Mouse (Mus musculus) frontal cortex, postnatal 10 days (tissue): Measurements from ENCODE around the gene Ttc7b.
A peak's percentile ranks its signal among the peaks of the same experiment; 100 is the strongest.

Experiments used
- DNase-seq, 2 experiments: peaks; one replicate each; pipeline ENCODE4 v3.0.0; 2022; ENCODE audit warnings: low spot score in 2 of 2, mixed read lengths in 1 of 2

The Ttc7b gene

DNA sequence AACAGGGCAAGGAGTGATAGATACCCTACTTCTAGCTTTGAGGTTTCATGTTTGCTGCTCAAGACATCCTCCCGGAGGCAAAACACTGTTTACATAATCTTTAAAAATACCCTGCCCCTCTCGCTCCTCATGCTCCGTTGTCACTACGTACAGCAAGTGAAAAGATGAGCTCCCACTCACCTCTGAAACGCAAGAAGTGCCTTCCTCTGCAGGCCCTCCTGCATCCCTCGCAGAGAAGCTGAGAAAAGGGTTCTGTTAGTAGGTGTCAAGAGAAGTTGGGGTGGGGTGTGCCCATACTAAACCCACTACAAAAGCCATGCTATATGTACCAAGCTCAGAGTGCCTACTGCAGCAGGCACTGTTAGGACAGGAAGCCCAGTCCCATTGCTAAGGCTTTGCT is 138.7 kb downstream of the Ttc7b start:
- no peak for DNase-seq

GRCm38 (mm10) chr12:100380697-100381291 is 139.8 kb downstream of the Ttc7b start:
- no peak for DNase-seq

DNA sequence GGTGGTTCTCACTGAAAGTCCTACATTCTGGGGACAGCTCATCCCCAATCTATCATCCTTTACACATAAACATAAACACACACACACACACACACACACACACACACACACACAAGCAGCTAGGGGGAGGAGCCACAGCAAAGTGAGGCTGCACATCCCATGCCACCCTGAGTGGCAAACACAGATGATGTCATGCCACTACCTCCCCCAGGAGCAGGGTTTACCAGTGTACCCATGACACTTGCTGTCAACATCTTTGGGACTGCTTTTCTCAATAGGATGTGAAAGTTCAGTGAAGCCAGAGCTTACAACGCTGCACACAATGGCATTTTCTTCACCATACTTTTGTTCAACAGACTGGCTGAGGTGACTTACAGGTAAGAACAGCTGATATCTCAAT is 140.8 kb downstream of the Ttc7b start:
- DNase-seq: no peak

GRCm38 (mm10) chr12:100378266-100378665 is 142.4 kb downstream of the Ttc7b start:
- DNase-seq: no peak

GRCm38 (mm10) chr12:100377791-100378190 is 142.8 kb downstream of the Ttc7b start:
- no peak for DNase-seq

GRCm38 (mm10) chr12:100375801-100376200 is 144.8 kb downstream of the Ttc7b start:
- DNase-seq: no peak

DNA sequence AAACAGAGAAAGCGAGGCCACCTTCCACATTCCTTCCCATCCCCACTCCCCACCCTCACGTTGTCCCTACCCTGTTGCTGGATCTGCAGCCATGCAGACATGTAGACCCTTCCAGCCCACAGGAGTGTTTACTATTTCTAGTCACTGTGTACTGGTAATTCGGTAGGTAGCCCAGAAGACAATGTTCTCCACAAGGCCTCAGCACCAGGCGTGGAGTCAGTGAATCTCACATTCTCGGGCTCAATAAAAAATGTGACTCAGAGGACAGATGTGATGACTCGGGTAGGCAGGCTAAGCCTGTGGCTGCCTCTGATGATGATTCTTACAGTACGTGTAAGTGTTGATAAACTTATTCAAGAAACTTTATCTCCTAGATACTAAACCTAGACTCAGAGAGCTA is 147.8 kb downstream of the Ttc7b start:
- no peak for DNase-seq

- no peak for DNase-seq
Measured at GRCm38 (mm10) chr12:100372015-100372414, 148.6 kb downstream of the Ttc7b start.

- no peak for DNase-seq
Measured at GRCm38 (mm10) chr12:100369786-100370185, 150.8 kb downstream of the Ttc7b start.

DNA sequence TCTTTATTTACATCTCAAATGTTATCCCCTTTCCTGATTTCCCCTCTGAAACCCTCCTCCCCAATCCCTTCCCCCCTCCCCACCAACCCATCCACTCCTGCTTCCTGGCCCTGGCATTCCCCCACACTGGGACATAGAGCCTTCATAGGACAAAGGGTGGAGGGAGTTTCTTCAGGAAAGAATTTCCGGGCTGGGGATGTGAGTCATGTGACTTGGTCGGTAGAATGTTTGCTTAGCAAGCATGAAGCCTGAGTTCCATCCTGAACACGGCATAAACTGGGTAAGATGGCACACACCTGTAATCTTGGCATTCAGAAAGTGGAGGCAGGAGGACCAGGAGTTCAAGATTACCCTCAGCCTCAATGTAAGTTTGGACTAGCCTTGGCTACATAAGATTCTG is 151.4 kb downstream of the Ttc7b start:
- DNase-seq: no peak

- DNase-seq: peak in 1 of 2 experiments; percentile 55
Measured at GRCm38 (mm10) chr12:100361330-100361729, 159.3 kb downstream of the Ttc7b start.

DNA sequence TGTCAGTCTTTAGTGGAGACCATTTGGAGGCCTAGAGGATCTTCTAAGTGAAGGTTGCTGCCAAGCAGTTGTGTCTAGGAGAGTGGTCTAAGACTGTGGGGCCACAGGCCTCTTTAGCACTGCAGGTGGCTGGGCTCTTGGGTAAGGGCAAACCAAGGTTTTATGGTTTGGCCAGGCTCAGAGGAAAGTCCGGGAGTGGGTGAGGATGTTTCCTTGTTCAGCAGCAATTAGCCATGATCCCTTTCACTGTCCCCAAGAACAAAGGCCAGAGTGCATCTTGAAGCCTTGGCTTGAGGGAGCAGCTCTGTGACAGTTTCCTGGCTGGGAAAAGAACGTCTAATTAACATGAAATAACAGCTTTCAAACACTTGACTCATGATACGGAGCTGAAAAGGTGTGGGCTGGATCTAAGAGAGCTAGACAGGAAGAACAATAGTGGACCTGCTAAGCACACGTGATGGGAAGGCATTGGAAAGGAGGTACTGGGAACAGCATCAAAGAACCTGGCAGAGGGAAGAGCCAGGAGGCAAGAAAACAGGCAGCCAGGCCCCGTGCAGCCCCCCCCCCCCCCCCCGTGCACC is 162.5 kb downstream of the Ttc7b start:
- no peak for DNase-seq

GRCm38 (mm10) chr12:100356407-100356806 is 164.2 kb downstream of the Ttc7b start:
- DNase-seq: no peak

- DNase-seq: no peak
Measured at GRCm38 (mm10) chr12:100355565-100355964, 165.1 kb downstream of the Ttc7b start.

- DNase-seq: no peak
Measured at GRCm38 (mm10) chr12:100353954-100354353, 166.7 kb downstream of the Ttc7b start.

DNA sequence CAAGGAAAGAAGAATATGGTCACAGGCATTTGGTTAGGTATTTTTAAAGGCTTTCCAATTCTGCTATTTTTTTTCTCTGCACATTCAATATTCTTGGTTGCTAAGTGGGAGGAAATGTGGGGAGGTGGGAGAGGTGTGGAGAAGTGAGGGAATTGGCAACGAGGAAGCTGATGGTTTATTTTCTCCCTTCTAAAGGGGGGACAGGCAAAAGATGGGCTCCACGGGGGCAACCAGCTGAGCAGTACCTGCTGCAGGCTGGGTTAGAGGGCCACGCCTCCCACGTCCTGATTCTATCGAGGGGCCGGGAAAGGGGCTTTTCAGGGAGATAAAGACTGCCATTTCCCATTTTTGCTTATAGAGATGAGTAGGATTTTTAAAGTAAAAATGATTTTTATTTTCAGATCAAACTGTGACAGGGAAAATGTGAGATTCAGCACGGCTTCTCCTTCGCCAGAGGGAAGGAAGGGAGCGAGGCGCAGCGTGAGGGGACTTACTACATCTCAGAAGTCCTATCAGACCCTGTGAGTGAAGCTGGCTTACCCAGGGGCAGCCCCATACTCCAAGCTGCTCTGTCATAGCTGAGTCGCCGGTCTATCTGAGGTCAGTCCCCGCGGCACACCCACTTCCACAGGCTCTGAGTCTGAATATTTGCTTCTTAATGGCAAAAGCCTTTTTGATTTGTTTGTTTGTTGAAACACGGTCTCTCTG is 167.4 kb downstream of the Ttc7b start:
- no peak for DNase-seq

GRCm38 (mm10) chr12:100352094-100352493 is 168.5 kb downstream of the Ttc7b start:
- no peak for DNase-seq

DNA sequence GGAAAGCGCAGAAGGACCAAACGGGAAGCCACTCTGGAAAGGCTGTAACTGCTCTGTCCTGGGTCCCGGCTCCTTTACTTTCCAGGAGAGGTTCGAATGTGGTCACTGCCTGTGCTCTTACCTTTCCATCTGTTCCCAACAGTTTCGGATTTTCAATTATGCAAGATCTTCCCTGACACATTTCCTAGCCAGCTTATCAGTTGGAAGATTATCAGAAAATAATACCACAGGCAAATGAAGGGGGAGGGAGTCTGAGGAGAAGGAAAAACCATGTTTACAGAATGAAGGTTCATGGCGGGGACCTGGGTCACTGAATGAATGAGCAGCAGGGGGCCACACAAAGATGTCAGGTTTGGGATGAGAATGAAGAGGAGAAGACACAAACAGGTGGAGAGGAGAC is 177.1 kb downstream of the Ttc7b start:
- no peak for DNase-seq

DNA sequence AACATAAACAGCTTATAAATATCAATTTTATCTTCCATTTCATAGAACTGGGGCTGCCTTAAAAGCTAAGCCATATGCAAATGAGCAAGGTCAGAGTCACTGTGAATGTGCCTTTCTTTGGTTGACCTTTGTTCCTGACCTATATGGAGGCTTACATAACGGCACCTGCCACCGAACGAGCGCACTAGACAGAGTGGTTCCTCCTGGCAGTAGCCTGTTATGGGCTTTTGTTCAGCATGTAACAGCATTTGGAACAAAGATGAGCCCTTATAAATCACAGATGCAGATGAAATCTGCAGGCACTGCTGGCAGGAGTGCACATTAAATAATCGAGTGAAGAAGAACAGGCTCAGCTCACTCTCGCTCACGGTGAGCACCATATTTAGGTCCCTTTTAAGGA is 179.0 kb downstream of the Ttc7b start:
- no peak for DNase-seq

DNA sequence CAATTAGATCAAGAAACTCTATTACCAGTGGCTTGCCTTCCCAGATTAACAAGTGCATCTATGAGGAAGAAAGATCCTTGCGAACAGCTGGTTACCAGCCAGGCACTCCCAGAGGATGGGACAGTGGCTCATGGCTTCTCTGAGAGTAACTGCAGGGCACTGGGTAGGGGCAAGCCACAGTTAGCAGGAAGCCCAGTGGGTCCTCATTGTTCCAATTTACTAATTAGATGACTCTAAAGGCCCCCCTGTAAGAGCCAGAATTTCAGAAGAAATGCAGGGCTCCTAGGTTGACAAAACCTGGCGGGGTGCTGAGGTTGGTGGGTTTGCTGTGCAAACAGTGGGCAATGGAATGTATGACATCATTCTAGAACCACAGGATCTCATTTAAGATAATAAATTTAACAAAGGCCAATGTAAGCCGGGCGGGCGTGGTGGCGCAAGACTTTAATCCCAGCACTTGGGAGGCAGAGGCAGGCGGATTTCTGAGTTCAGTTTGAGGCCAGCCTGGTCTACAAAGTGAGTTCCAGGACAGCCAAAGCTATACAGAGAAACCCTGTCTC is 179.6 kb downstream of the Ttc7b start:
- no peak for DNase-seq

GRCm38 (mm10) chr12:100338055-100338454 is 182.6 kb downstream of the Ttc7b start:
- DNase-seq: no peak

DNA sequence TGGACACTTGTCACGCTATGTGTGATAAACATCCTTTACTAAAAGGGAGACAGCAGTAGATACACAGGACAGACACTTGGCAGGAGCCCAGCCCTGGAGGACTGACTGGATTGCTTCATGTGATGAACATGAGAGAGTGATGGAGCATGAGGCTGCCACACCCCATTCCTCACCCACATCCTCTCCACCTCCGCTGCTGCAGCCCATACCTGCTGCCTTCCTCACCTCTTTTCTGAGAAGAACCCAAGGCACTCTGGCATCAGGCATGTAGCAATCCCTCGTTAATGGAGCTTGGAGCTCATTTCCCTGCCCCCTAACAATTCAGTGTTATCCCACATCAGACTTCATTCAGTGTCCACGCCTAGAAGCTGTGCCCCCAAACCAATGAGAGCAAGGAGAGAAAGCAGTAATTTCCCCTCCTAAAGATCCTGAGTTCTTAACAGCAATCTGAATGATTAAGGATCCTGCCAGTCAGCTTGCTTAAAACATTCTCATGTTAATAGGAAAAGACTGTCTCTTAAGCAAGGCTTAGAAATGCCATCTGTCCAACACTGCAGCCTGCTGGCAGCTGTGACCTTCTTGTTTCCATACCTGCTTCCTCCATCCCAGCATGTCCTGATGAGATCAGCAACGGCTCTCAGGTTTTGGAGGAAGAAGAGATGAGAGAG is 183.1 kb downstream of the Ttc7b start:
- DNase-seq: no peak
